Mouse (Mus musculus) Muller cell, postnatal 12 days (primary cell): Measurements from ENCODE around the gene Fam161a.

Experiments
- DNase-seq: peaks from one replicate; pipeline ENCODE4 v3.0.0-alpha.2; 2015; ENCODE audit errors: inconsistent ontology term

Gene Fam161a

DNA sequence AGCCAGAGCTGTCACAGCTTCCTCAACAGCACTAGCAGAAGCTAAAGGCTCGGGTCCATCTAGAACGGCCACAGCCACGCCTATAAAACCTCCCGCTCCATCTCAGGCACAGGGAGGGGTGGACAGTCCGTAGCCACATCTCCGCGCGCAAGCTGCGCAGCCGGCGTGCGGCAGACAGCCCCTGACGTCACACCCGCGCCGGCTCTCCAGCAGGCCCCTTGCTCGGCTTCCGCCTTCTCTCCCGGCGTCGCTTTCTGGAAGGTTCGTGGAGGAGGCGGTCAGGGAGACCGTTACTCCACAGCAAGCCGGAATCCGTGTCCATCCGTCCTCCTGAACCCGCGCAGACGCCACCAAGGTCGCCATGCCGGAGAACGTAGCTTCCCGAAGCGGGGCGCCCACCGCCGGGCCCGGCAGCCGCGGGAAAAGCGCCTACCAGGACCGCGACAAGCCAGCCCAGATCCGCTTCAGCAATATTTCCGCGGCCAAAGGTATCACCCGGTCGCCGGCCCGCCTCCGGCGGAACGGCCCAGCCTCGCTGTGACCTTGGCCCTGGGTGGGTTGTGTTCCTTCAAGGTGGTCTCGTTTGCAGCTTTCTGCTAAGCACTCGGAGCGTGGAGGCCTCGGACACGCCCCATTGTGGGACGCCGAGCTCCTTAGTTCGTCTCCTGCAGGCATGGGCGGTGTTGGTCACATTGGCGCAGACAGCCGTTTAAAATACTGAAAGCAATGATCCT, 16.8 kb upstream of the Fam161a start, which contains the start of gene Cct4:
Gene Cct4, plus strand, starts transcription at position 127 of the 734 bp plus-strand sequence.
- DNase-seq, result peak; percentile 95

DNA sequence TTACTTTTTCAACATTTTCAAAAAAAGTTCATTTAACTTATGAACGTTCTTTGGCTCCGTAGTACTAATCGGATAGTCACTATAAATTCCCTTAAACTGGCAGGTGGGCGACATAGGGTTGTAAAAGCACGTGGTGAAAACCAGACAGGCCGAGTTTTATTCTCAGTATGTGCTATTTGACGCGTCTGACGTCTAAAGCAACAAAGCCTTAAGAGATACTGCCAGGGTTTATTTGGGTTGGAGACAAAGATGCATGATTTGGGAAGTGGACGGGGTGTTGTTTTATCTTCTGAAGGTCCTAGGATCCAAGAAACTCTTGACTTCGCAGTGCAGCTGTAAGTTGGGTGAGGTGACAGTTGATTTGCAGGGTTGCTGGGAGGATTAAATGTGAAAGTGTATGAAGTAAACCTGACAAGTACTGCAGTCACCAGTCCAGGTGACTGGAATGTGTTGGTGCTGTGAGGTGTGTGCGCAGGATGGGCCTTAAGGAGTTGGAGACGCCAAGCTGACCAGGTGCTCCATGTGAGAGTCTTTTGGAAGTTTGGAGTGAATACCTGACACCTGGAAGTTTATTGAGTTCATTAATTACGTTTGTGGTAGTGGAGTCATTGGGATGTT, 16.0 kb upstream of the Fam161a start:
- DNase-seq, result no peak

DNA sequence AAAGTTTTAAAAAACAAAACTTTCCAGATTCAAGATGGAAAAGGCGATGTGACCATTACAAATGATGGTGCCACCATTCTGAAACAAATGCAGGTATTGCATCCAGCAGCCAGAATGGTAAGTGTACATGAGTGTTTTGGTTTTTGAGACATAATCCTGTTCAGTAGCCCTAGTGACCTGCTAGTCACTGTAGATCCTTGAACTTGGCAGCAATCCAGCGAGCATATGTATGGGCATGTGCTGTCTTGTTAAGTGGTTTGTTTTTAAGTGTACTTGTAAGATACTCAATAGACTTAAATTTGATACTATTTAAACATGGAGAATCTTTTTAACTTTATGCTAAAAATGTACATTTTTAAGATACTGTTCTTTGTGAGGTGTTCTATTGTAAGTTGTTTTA, 13.1 kb upstream of the Fam161a start:
- DNase-seq, result no peak

DNA sequence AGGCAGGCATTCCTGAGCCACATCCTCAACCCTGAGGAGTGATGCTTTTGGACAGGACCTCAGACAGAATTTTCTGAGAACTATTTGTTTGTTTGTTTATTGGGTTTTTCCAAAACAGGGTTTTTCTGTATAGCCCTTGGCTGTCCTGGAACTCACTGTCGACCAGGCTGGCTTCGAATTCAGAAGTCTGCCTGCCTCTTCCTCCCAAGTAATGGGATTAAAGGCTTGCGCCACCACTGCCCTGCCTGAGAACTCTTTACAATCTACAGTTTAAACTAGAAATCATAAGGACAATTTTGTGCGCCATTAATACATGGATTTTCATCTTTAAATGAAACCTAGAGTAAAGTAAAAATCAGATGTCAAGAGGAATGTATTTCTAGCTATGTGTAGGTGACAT, 11.9 kb upstream of the Fam161a start:
- no peak for DNase-seq

DNA sequence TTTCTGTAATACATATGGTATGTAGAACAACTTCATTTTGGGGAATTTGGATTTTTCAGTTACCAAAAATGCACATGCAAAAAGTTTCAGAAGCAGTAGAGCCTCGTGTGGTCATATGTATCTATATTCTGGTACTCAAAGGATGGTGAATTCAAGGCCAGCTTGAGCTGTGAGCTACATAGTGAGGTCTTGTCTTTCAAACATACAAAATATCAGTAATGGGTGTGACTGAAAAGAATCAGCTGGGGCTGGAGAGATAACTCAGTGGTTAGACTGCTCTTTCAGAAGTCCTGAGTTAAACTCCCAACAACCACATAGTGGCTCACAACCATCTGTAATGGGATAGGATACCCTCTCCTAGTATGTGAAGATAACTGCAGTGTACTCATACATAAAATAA, 9.0 kb upstream of the Fam161a start:
- DNase-seq, result no peak

DNA sequence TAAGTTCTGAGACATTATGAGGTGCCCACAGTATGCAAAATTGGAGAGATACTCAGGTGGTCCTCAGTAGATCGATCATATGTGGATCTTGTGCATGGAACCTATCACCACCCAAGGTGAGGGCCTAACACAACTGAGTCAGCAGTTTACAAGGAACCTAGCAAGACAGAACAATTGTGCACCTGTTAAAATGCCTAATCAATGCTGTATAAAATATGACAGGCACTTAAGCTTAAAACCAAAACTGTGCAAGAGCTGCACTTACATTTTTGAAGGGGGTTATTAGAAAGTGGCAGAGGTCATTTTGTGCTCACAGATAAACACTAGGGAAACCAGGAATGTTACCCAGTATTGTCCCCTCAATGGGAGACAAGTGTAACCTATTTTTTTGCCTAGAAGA, 2.1 kb upstream of the Fam161a start:
- DNase-seq, result no peak

DNA sequence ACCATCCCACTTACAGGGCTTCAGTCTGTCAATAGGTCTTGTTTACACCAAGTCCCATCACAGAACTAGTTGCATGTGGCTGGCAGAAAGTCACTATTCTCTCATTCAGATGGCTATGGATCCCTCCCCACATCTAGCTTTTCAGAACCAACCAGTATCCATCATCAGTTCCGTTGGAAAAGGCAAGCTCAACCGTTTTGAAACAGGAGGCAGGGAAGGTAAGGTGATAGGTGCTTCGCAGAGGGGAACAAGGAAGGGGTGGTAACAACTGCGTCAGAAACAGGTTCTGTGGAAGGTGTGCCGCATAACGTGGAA, 208 bp upstream of the Fam161a start:
- no peak for DNase-seq

DNA sequence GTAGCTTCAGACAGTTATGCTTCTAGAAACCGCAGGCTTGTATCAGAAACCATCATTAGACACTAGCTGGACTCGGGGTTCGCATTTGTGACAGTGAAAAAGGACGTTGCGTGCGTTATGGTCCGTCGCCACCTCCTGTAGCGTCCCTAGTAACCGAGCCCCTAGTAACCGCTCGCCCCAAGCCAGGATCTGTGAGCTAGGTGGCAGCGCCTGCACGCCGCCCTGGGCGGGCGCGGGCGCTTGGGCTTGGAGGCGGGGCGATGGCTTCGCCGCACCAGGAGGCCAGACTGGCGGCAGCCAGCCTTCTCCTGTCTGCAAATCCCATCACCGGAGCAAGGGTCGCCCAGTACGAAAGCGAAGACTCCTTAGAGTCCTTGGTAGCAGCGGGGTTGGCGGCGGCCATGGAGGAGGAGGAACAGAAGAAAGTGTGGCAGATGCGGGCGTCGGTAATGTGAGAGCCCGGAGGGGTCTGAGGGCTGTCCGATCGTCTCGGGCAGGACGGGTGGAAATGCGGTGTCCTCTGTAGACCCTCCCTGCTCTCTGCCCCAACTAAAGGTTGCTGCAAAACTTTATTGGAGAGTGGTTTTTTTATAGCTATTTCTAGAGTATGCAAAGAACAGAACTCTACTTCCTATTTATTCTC, 971 bp downstream of the Fam161a start:
- peak; percentile 90 for DNase-seq

DNA sequence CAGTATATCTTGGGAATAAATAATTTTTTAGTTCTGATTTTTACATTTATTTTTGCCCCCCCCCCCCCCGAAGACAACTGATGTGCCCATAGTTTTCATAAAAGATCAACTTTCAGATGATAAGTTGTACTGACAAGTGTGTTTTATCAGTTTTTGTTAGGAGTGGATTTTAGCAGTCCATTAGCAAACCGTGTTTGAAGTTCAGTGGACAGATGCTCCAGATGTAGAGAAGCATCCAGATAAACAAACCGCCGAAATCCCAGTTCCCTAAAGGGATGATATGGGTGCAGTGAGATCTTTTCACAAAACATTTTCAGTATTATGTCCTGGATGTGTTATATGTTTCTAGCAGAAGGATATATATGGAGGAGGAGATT, 1.5 kb downstream of the Fam161a start:
- DNase-seq, result no peak

DNA sequence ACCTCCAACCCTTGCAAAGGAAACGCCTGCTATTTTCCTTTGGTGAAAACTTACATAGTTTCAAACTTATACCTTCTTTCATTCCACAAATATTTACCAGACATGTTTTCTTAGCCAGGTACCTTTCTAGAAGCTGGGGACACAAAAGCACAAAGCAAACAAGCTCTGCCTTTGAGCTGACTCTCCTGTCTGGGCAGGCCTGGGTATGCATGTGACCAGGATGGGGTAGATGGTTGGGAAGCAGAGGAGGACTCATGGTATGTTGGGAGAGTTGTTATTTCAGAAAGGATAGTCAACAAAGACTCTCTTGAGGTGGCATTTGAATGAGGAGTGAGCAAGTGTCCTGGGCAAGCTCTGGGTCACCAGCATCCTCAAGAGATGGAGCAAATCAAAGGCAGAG, 5.8 kb downstream of the Fam161a start:
- no peak for DNase-seq

DNA sequence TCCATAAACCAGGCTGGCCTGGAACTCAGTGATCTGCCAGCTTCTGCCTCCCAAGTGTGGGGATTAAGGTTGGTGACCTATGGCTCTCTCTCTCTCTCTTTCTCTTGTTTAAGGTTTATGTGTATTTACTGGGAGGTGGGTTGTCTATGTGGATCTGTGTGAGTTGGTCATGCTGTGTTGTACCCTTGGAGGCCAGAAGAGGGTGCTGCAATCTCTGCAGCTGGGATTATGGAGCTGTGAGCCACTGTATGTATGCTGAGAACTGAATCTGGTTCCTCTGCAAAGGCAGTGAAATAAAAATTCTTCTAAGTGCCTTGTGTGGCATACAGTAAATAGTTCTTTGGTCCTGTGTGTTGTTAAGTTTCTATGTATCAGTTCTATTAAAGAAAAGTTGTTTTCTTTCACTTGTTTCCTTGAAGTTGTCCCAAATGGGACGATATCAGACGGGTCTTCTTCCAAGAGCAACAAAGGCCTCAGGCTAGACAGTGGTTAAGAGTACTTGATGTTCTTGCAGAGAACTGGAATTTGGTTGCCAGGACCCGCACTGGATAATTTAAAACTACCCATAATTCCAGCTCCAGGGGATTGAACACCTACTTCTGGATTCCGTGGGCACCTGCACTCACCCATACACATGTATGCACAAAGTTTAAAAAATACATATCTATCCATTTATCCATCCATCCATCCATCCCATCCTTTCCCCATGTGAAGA, 6.4 kb downstream of the Fam161a start:
- no peak for DNase-seq

DNA sequence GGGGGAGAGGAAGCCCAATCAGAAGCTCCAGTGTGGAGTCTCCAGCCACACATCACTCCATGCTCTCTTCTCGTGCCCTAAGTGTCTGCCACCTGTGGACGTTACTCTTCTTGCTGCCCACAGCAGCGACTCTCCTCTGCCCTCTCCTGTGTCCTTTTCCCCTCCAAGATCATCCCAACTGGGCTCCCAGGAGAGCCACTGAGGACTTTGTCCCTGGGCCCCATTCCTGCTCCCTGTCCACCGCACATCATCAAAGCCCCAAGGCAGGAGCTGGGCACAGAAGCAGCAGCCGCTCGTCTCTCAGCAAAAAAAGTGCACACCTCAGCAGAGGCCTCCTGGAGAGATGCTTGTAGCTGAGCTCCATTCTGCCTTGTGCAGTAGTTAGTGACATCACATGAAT, 7.7 kb downstream of the Fam161a start:
- no peak for DNase-seq

DNA sequence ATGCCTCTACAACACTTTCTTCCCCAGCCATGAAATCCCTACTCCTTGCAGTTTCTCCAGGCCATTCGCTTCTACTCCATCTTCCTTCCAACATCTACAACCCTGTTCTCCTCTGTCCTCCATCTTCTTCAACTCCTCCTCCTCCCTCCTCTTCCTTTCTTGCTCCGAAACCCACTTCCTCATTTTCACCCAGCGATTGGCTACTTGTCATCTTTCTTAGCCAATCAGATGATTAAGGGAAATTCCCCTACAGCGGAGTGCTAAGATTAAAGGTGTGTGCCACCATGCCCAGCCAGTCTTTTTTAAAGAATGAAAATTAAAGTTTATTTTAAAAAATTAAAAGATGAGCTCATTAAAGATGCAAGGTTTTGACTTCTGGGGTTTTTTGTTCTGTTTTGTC, 10.6 kb downstream of the Fam161a start:
- DNase-seq, result no peak

DNA sequence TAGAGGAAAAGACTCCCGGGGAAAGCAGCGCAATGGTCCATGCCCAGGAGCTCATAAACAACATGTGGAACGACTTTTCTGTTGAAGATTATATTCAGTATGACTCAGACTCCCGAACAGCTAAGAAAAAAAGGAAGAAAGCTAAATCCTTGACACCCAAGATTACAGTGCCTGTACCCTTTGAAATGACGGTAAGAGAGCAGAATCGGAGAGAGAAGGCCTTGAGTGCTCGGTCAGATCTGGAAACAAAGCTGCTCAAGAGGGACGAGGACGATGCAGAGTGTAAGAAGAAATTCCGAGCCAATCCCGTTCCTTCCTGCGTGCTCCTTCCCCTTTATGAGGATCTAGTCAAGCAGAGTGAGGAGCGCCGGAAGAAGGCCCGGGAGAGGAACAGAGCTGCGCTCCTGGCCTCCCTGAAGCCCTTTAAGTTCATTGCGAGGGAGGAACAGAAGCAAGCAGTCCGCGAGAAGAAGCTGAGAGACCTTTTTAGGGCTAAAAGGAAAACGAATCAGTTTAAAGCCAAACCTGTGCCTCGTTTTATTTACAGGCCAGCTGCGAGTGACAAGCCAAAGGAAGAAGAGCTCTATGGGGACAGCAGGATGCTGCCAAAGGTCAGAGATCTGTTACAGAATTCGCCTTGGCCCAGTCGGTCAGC, 12.9 kb downstream of the Fam161a start:
- no peak for DNase-seq

DNA sequence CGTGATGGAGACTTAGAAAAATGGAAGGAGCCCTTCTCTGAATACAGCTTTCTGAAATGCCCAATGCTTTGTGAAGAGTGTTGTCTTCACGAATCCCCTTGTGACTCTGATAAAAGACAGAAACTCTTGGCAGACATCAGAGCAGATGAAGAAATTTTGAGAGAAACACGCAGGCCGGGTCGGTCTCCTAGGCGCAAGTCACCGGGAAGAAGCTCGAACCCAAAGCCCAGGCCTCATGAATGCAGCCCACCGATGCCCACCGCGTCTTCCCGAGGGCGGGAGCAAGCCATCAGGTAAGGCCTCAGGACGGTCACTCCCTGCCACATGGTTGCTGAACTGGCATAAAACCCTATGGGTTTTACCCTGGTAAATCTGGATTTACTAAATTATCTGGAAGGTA, 13.5 kb downstream of the Fam161a start:
- no peak for DNase-seq

DNA sequence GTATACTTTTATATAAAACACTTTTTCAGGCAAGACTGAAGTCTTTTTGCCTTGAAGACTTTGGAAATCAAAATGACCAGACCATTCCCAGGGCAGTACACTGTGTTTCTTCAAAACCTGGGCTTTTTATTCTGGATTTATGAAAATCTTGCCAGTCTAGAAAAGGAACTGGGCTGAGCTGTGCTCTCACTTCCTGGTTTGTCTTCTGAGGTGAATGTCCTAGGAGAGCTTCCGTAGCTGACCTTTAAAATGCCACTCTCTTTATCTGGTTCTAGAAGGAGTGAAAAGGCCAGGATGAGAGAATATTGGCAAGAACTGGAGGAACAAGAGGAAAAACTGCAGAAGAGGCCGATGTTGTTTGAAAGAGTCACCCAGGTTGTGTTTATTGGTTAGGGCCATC, 15.8 kb downstream of the Fam161a start:
- DNase-seq, result no peak

DNA sequence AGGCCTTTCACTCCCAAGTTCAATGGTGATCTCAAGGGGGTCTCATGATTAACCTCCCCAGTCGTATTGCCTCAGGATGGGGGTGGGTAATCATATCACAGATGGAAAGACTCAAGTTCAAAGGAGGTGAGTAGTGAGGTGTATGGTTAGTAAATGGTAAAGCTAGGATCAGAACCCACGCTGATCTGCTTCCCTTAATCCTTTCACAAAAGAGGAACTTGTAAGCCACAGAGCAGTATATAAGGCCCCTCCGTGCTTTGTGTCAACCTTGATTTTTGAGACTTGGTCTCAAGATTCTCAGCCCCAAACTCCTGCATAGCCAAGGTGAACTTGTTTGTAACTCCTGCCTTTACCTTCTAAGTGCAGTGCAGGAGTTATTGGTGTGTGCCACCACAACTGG, 16.8 kb downstream of the Fam161a start:
- no peak for DNase-seq

DNA sequence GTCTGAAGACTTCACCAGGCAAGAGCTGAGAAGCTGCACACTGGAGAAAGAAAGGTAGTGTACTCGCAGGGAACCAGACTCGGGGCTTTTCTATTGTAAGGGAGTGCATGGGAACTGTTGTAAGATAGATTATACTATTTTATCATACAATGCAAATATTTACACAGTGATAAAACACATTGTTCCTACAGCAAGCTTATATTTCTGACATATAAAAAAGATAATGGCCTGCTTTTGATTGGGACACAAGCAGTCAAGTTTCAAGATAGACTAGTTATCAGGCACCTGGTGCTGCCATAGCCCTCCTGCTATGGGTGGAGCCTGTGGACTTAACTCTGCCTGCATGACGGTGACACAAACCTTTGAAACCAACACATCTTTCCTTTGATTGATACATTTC, 21.6 kb downstream of the Fam161a start:
- DNase-seq, result no peak

DNA sequence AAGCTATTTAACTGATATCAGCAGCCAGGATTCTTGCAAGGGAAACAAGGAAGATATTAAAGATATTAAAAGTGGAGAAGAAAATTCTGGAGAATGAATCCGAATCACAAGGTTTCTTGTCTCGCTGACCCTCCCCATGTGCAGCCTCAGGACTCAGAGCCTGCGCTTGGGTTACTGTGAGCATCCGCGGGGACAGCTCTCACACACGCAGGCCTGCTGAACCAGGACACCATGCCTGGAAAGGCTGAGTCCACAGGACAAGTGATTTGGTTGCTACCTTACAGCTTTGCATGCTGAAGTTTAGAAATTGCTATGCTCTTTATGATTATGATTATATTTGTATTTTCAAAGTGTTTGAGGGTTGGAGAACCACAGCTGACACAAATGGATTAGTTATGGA, 22.1 kb downstream of the Fam161a start:
- DNase-seq, result no peak

DNA sequence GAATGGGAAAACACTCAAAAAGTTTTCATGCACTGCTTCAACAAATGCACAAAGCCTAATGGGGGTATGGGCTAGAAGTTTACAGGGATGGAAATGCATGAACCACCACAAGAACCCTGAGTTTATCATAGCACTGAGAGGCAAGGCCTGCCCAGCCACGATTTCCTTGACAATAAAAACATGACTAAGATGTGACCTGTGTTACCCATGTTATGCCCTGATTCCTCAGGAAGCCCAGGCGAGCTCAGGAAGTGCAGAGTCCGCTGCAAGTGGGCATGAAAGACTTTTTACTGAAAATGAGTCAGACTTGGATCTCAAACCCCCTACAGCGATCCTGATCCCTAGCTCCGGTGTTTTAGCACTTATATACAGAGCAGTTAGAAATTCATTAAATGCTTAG, 39.9 kb downstream of the Fam161a start:
- DNase-seq, result no peak

DNA sequence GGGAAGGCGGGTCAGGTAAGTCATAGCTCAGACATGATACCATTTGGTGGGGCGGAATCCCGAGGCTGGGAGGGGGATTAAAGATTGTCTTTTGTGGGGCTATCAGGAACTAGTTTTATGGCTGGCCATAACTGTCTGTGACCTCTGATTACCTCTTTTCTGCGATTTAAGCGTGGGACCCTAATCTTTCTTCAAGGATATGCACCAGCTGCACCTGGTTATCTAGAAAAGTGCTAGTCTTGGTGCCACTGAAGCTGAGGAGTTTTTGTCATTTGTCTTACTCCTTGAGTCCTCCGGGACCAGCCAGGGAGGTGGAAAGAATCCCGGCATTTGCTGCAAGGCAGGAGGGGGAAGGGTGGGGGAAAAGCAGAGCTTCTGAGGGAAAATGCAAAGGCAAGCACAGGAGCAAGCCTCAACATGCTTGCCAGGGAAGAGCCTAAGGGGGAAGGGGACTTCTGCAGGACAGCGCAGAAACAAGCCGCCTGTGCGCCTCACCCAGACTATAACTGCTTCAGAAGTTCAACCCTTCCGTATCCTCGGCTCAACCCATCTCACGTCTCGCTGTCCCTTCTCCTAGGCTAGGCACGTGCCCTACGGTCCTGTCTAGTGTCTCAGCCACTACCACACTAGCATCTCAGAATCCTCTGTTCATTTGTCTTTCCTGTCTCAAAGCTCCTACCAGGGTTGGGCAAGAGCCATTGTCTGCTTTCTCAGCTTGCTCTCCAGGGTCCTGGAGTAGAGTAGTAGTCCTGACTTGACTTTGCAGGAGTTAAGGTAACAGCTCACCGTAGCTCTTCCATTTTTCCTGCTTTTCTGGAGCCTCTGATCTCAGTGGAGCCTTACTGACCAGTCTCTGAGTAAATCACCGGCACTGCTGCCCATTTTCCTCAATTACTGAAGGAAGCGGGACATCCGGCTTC, 40.6 kb downstream of the Fam161a start:
- no peak for DNase-seq
